Mouse (Mus musculus): ENCODE data around the gene Mnt. TPM values are rescaled to one million over a fixed set of nuclear protein-coding genes. Genes with fewer than 3 reads are reported as not detected.

Gene Mnt
- polyA plus RNA-seq, 1 experiment from 2014 or later, result 1.5 TPM

DNA sequence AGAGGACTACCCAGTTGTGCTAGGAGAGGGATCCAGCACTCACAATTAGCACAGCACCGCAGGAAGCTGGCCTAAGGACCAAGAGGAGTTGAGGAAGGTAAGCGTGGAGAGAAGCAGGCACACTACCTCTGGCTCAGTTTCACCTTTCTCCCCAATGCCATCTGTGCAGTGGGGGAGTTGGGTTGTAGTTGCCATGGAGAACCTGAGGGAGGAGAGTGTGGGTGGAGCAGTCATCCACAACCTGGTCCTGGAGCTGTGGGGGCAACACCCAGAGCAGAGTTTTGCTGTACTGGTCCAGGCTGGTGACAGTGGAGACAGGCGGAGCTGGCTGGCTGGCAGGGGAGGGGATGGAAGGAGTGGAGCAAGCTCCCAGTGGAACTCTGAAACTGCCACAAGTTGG, 43.9 kb downstream of the Mnt start:
- no peak overlapping the region for H3K9ac ChIP-seq
- 72% methylated on average over 3 of the region's 3 CpGs for WGBS (ENCODE audit: insufficient replicate concordance)
- H3K27ac ChIP-seq, result no peak overlapping the region
- H3K4me1 ChIP-seq (replicated peaks), result peaks cover 10% of the 10 kb centered on the region
- DNase-seq (no peak), ATAC-seq (ENCODE audit: low read depth) (no peak)
- no peak overlapping the region for H3K4me3 ChIP-seq (replicated peaks)
- no peaks in the 10 kb centered on the region for H3K27me3 ChIP-seq
- no peaks in the 10 kb centered on the region for H3K36me3 ChIP-seq
- H3K4me2 ChIP-seq, result no peak overlapping the region
- no peaks in the 10 kb centered on the region for H3K9me3 ChIP-seq (replicated peaks)

DNA sequence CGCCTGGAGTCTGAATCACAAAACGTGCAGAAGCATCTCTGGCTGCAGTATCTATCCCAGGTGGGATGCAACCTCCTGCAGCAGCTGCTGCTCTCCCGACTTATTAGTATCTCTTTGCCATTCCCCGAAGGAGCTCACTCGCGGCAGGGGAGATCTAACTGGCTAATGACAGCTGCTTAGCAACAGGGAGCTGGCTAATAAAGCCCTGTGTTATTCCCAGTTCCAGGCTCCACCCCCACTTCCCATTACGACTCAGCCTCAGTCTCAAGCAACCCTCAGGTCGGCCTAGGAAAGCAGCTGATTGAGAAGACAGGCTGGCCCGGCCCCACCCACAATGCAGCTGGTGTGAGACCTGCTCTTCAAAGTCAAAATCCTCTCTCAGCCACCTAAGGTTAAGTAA, 46.1 kb downstream of the Mnt start:
- peaks cover 17% of the 10 kb centered on the region for H3K4me1 ChIP-seq (replicated peaks)
- H3K4me2 ChIP-seq, result no peak overlapping the region
- H3K36me3 ChIP-seq, result no peaks in the 10 kb centered on the region
- 20% methylated on average over 9 of the region's 9 CpGs for WGBS (ENCODE audit: insufficient replicate concordance)
- no peaks in the 10 kb centered on the region for H3K9me3 ChIP-seq (replicated peaks)
- ATAC-seq (ENCODE audit: low read depth) (no peak), DNase-seq (no peak)
- H3K27ac ChIP-seq, result no peak overlapping the region
- no peak overlapping the region for H3K4me3 ChIP-seq (replicated peaks)
- H3K9ac ChIP-seq, result no peak overlapping the region
- H3K27me3 ChIP-seq, result no peaks in the 10 kb centered on the region

DNA sequence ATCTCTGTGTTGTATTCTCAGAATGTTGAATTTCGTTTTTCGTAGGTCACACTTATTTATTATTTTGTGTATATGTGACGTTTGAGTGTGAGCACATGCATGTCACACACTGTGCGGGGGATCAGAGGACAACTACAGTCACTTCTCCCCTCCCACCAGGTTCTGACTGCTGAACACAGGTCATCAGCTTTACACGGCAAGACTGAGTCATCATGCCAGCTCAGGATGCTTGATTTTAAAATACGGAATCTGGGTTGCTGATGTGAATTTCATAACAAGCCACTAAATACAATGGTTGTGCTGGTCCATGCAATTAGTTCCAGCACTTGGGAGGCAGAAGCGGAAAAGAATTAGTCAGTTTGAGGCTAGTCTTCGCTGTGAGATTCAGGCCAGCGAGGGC, 50.3 kb downstream of the Mnt start:
- H3K9ac ChIP-seq, result no peak overlapping the region
- no peak for DNase-seq
- peaks cover 13% of the 10 kb centered on the region for H3K4me1 ChIP-seq (replicated peaks)
- no peaks in the 10 kb centered on the region for H3K9me3 ChIP-seq (replicated peaks)
- no peak overlapping the region for H3K27ac ChIP-seq
- H3K27me3 ChIP-seq, result no peaks in the 10 kb centered on the region
- ATAC-seq (ENCODE audit: low read depth), result no peak
- WGBS (ENCODE audit: insufficient replicate concordance), result 78% methylated on average over 9 of the region's 9 CpGs
- H3K36me3 ChIP-seq, result peaks cover 9% of the 10 kb centered on the region; the same call in 1 of the 2 replicates
- H3K4me2 ChIP-seq, result no peak overlapping the region
- H3K4me3 ChIP-seq (replicated peaks), result no peak overlapping the region

DNA sequence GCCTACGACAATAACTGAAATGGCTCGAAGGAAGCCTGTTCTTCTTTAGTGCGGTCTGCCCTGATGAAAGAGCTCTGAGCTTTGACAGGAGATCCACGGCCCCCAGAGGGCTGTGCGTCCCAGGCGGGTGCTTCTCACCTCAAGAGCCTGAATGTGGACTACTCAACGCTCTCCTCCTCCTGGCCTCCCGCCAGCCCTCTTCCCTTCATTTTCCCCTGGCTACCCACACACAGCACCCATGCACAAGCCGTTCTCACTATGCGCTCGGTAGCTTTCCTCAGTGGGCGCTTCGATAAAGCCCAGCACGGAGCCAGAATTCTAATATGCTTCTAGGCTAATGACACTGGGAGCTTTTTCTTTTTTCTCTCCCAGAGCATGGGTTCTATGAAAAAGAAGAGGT, 51.3 kb downstream of the Mnt start:
- no peak for ATAC-seq (ENCODE audit: low read depth)
- no peak for DNase-seq
- Histone ChIP-seq H3K27me3 (no peaks in the 10 kb centered on the region), H3K4me1 (replicated peaks) (peaks cover 8% of the 10 kb centered on the region), H3K4me3 (replicated peaks) (no peak overlapping the region), H3K9me3 (replicated peaks) (no peaks in the 10 kb centered on the region), H3K4me2 (no peak overlapping the region), H3K9ac (no peak overlapping the region), H3K36me3 (peaks cover 9% of the 10 kb centered on the region; the same call in 1 of the 2 replicates), H3K27ac (no peak overlapping the region)
- 79% methylated on average over 14 of the region's 14 CpGs for WGBS (ENCODE audit: insufficient replicate concordance)

DNA sequence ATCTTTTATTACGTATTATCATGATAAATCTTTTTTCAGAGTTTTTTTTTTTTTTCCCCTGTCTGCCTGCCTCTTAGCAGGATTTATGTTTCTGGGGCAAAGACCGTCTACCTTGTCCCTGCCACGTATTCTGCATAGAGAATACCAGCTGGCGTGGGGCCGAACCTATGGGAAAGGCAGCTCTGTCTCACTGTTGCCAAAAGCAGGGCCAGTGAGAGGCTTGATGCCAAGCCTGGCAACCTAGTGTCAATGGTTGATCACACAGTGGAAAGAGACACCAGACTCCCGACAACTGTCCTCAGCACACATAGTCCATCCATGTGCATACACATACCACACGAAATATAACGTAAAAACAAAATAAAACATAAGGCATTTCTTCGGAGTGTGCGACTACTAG, 52.4 kb downstream of the Mnt start:
- Histone ChIP-seq H3K4me3 (replicated peaks) (no peak overlapping the region), H3K4me2 (no peak overlapping the region), H3K27ac (no peak overlapping the region), H3K36me3 (peaks cover 9% of the 10 kb centered on the region; the same call in 1 of the 2 replicates), H3K9ac (no peak overlapping the region), H3K4me1 (replicated peaks) (peaks cover 8% of the 10 kb centered on the region), H3K27me3 (no peaks in the 10 kb centered on the region), H3K9me3 (replicated peaks) (no peaks in the 10 kb centered on the region)
- 88% methylated on average over 10 of the region's 10 CpGs for WGBS (ENCODE audit: insufficient replicate concordance)
- DNase-seq, result no peak
- ATAC-seq (ENCODE audit: low read depth), result no peak

DNA sequence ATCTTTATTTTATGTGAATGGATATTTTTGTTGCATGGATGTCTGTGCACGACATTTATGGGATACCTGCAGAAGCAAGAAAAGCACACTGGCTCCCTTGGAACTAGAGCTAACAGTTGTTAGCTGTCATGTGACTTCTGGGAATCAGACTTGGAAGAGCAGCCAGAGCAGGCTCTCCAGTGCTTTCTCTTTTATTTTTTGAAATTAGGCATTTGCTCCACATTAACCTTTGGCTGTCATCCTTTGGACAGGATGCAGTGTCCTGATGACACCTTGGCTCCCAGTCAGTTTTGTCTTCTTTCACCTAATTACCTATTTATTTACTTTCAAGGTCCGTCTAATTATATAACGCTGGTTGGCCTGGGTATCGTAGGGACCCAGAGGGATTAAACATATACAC, 63.9 kb downstream of the Mnt start:
- DNase-seq, result no peak
- H3K36me3 ChIP-seq, result peaks cover 4% of the 10 kb centered on the region
- H3K27ac ChIP-seq, result no peak overlapping the region
- no peaks in the 10 kb centered on the region for H3K27me3 ChIP-seq
- no peak overlapping the region for H3K9ac ChIP-seq
- WGBS (ENCODE audit: insufficient replicate concordance), result 88% methylated on average over 4 of the region's 4 CpGs
- no peak overlapping the region for H3K4me2 ChIP-seq
- peaks cover 30% of the 10 kb centered on the region for H3K4me1 ChIP-seq (replicated peaks)
- no peaks in the 10 kb centered on the region for H3K9me3 ChIP-seq (replicated peaks)
- no peak overlapping the region for H3K4me3 ChIP-seq (replicated peaks)
- ATAC-seq (ENCODE audit: low read depth), result no peak

Small RNA genes lying within 50 kb of the gene (microRNA-seq; reads per million reads assigned to microRNA genes)
- gene Mir6926, result 0.88 reads per million

Other genes starting within 250 kb of the Mnt start
- gene Rap1gap2, start 220.0 kb upstream of the Mnt start, polyA plus RNA-seq (2015; fragmentation: Nextera tagmentation; extraction: Ambion mirVana), result 0.77 and 0.82 TPM in 2 replicates
- 7.6 and 8.3 TPM in 2 replicates for gene Ccdc92b, start 211.3 kb upstream of the Mnt start, polyA plus RNA-seq (2015; fragmentation: Nextera tagmentation; extraction: Ambion mirVana)
- gene Cluh, start 181.4 kb upstream of the Mnt start, polyA plus RNA-seq (2015; fragmentation: Nextera tagmentation; extraction: Ambion mirVana), result 24.6 and 32.2 TPM in 2 replicates
- 38.9 and 49.9 TPM in 2 replicates for gene Pafah1b1, start 106.2 kb upstream of the Mnt start, polyA plus RNA-seq (2015; fragmentation: Nextera tagmentation; extraction: Ambion mirVana)
- gene Mettl16, start 60.1 kb upstream of the Mnt start, polyA plus RNA-seq (2015; fragmentation: Nextera tagmentation; extraction: Ambion mirVana), result 34.8 and 40.3 TPM in 2 replicates
- gene Sgsm2, start 66.1 kb downstream of the Mnt start, polyA plus RNA-seq (2015; fragmentation: Nextera tagmentation; extraction: Ambion mirVana), result 1.2 and 1.5 TPM in 2 replicates
- 32.6 and 39.1 TPM in 2 replicates for gene Tsr1, start 67.2 kb downstream of the Mnt start, polyA plus RNA-seq (2015; fragmentation: Nextera tagmentation; extraction: Ambion mirVana)
- 4.4 and 5.5 TPM in 2 replicates for gene Smg6, start 94.9 kb downstream of the Mnt start, polyA plus RNA-seq (2015; fragmentation: Nextera tagmentation; extraction: Ambion mirVana)
- 3.9 and 5.1 TPM in 2 replicates for gene Srr, start 95.0 kb downstream of the Mnt start, polyA plus RNA-seq (2015; fragmentation: Nextera tagmentation; extraction: Ambion mirVana)